Mouse (Mus musculus): ENCODE data around the gene Cbr2. TPM values are rescaled to one million over a fixed set of nuclear protein-coding genes. Genes with fewer than 3 reads are reported as not detected.

Gene Cbr2
- polyA plus RNA-seq, 1 experiment from 2014 or later = 1.8 TPM

DNA sequence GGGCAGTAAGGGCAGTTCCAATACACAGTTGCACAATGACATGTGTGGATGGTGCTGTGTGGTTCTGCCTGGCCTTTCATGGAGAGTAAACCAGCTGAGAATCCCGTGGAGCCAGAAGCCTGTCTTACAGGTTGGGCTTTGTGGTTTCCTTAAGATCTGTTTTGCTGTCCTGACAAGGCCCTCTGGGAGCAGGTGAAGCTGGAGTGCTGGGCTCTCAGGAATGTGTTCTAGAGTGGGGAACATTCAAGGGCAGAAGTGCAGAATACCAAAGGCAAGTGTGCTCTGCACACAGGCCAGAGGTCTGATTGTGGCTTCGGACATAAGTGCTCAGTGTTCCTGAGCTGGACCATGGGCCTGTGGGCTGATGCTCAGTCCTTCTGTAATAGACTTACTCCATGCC, 47.3 kb downstream of the Cbr2 start:
- ATAC-seq (replicated peaks; ENCODE audit: low FRiP score) = no peak
- Histone ChIP-seq H3K27me3 (ENCODE audit: control insufficient read depth, insufficient read depth, low read length) (no peaks in the 10 kb centered on the region), H3K9me3 (ENCODE audit: control insufficient read depth, low read length) (no peaks in the 10 kb centered on the region), H3K36me3 (ENCODE audit: control insufficient read depth, insufficient read depth, low read length) (peaks cover 3% of the 10 kb centered on the region; the same call in 1 of the 2 replicates), H3K4me3 (ENCODE audit: low read depth, low read length) (no peak overlapping the region), H3K4me1 (replicated peaks; ENCODE audit: control insufficient read depth, insufficient read depth, low read length) (0 out of 2 replicates have a peak, but pooled peaks cover 2% of the 10 kb centered on the region), H3K4me2 (ENCODE audit: low read depth, low read length, severe bottlenecking) (no peak overlapping the region), H3K27ac (ENCODE audit: low read depth, low read length) (no peak overlapping the region), H3K9ac (ENCODE audit: low read length) (no peak overlapping the region)
- 89% methylated on average over 2 of the region's 2 CpGs for WGBS
- DNase-seq (ENCODE audit: low spot score) = no peak

DNA sequence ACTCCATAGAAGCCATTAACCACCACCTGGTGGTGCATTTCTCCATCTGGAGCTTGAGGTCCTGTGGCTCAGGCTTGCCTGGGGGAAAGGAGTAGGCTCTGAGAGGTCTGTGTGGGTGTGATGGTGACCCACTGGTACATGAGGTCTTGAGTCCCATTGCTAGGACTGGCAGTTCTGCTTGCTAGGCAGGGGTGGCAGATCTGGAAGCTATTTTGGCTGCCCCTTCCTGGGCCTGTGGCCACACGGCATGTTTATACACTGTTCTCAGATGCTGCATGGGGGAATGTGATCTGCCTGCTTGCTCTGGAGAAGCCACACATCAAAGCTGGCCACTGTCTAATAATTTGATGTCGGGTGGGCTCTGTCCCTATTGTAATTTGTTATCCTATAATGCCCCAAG, 47.8 kb downstream of the Cbr2 start:
- H3K4me1 ChIP-seq (replicated peaks; ENCODE audit: control insufficient read depth, insufficient read depth, low read length) = 0 out of 2 replicates have a peak, but pooled peaks cover 2% of the 10 kb centered on the region
- no peak for DNase-seq (ENCODE audit: low spot score)
- no peak overlapping the region for H3K27ac ChIP-seq (ENCODE audit: low read depth, low read length)
- ATAC-seq (replicated peaks; ENCODE audit: low FRiP score) = no peak
- H3K36me3 ChIP-seq (ENCODE audit: control insufficient read depth, insufficient read depth, low read length) = peaks cover 3% of the 10 kb centered on the region; the same call in 1 of the 2 replicates
- no peaks in the 10 kb centered on the region for H3K9me3 ChIP-seq (ENCODE audit: control insufficient read depth, low read length)
- H3K4me3 ChIP-seq (ENCODE audit: low read depth, low read length) = no peak overlapping the region
- WGBS = 78% methylated on average over 2 of the region's 2 CpGs
- no peak overlapping the region for H3K4me2 ChIP-seq (ENCODE audit: low read depth, low read length, severe bottlenecking)
- H3K9ac ChIP-seq (ENCODE audit: low read length) = no peak overlapping the region
- H3K27me3 ChIP-seq (ENCODE audit: control insufficient read depth, insufficient read depth, low read length) = no peaks in the 10 kb centered on the region

DNA sequence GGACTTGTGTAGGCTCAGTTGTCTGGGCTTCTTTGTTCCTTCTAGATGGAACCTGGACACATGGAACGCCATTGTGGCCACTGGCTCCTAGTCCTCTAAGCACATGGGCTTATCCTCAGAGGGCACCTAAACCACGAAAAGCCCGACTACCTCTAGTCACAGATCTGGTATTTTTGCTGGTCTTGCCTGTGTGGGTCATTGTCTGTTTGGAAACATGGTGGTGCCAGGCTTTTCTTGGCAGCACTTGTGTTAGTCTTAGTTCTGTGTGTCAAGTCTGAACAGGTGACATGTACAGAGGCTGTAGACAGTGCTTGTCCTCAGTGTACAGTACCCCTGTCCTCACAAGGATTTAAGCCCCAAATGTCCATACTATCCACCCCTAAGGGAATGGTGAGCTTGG, 48.4 kb downstream of the Cbr2 start:
- Histone ChIP-seq H3K9ac (ENCODE audit: low read length) (no peak overlapping the region), H3K4me3 (ENCODE audit: low read depth, low read length) (no peak overlapping the region), H3K4me2 (ENCODE audit: low read depth, low read length, severe bottlenecking) (no peak overlapping the region), H3K27me3 (ENCODE audit: control insufficient read depth, insufficient read depth, low read length) (no peaks in the 10 kb centered on the region), H3K4me1 (replicated peaks; ENCODE audit: control insufficient read depth, insufficient read depth, low read length) (0 out of 2 replicates have a peak, but pooled peaks cover 2% of the 10 kb centered on the region), H3K27ac (ENCODE audit: low read depth, low read length) (no peak overlapping the region), H3K36me3 (ENCODE audit: control insufficient read depth, insufficient read depth, low read length) (peaks cover 4% of the 10 kb centered on the region; the same call in 1 of the 2 replicates), H3K9me3 (ENCODE audit: control insufficient read depth, low read length) (no peaks in the 10 kb centered on the region)
- ATAC-seq (replicated peaks; ENCODE audit: low FRiP score) = no peak
- no peak for DNase-seq (ENCODE audit: low spot score)
- WGBS = 93% methylated on average over 3 of the region's 3 CpGs

DNA sequence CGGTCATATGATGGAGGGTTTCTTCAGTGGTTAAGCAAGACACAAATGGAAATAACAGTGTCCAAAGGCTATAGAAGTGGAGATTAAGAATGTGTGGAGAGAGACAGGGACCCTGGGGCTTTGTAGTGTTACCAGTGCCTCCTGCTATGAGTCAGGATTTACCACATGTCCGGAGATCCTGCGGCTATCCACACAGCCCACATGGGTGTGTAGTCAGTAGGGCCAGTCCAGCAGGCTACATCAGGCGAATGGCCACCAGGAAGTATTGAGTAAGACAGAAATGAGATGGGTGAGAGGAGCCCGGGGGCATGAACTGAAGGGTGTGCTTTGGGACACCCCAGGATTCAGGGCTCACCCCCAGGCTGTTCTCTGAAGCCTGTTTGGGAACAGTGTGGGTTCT, 49.2 kb downstream of the Cbr2 start:
- ATAC-seq (replicated peaks; ENCODE audit: low FRiP score) (no peak), DNase-seq (ENCODE audit: low spot score) (no peak)
- H3K9me3 ChIP-seq (ENCODE audit: control insufficient read depth, low read length) = no peaks in the 10 kb centered on the region
- no peak overlapping the region for H3K9ac ChIP-seq (ENCODE audit: low read length)
- no peaks in the 10 kb centered on the region for H3K27me3 ChIP-seq (ENCODE audit: control insufficient read depth, insufficient read depth, low read length)
- H3K27ac ChIP-seq (ENCODE audit: low read depth, low read length) = no peak overlapping the region
- peaks cover 7% of the 10 kb centered on the region; the same call in 1 of the 2 replicates for H3K36me3 ChIP-seq (ENCODE audit: control insufficient read depth, insufficient read depth, low read length)
- 92% methylated on average over 5 of the region's 5 CpGs for WGBS
- H3K4me1 ChIP-seq (replicated peaks; ENCODE audit: control insufficient read depth, insufficient read depth, low read length) = 0 out of 2 replicates have a peak, but pooled peaks cover 2% of the 10 kb centered on the region
- H3K4me3 ChIP-seq (ENCODE audit: low read depth, low read length) = no peak overlapping the region
- no peak overlapping the region for H3K4me2 ChIP-seq (ENCODE audit: low read depth, low read length, severe bottlenecking)

DNA sequence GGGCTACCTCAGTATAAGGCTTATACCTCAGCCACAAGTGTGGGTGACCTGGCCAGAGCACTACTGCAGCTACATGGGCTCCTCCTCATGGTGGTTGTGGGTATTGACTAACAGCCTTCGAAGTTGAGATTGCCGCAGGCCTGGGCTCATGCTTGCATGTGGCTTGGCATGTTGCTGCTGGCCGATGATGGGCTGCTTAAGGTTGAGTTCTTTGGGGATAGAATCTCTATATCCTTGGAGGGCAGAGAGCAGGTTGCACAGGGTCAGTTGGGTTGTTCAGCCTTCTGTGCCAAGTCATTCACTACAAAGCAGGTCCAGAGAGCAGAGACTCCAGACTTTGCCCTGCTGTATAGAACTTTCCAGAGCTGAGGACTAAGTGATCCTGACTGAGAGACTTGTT, 52.0 kb downstream of the Cbr2 start:
- no peaks in the 10 kb centered on the region for H3K9me3 ChIP-seq (ENCODE audit: control insufficient read depth, low read length)
- no peak overlapping the region for H3K4me2 ChIP-seq (ENCODE audit: low read depth, low read length, severe bottlenecking)
- H3K27me3 ChIP-seq (ENCODE audit: control insufficient read depth, insufficient read depth, low read length) = no peaks in the 10 kb centered on the region
- DNase-seq (ENCODE audit: low spot score) (no peak), ATAC-seq (replicated peaks; ENCODE audit: low FRiP score) (no peak)
- H3K27ac ChIP-seq (ENCODE audit: low read depth, low read length) = no peak overlapping the region
- H3K4me3 ChIP-seq (ENCODE audit: low read depth, low read length) = no peak overlapping the region
- H3K9ac ChIP-seq (ENCODE audit: low read length) = no peak overlapping the region
- peaks cover 7% of the 10 kb centered on the region; the same call in 1 of the 2 replicates for H3K36me3 ChIP-seq (ENCODE audit: control insufficient read depth, insufficient read depth, low read length)
- H3K4me1 ChIP-seq (replicated peaks; ENCODE audit: control insufficient read depth, insufficient read depth, low read length) = no peaks in the 10 kb centered on the region
- 75% methylated on average over 3 of the region's 3 CpGs for WGBS

Other genes with a start within 250 kb of the Cbr2 start
- gene Mrpl12, start 247.5 kb downstream of the Cbr2 start, polyA plus RNA-seq (2014; fragmentation: Nextera tagmentation; extraction: Ambion mirVana) = 152 and 160 TPM in 2 replicates
- gene Slc25a10, start 240.3 kb downstream of the Cbr2 start, polyA plus RNA-seq (2014; fragmentation: Nextera tagmentation; extraction: Ambion mirVana) = 50.9 and 57.5 TPM in 2 replicates
- 0.35 TPM in 1 of 2 replicates, not detected in the other for gene Gcgr, start 201.4 kb downstream of the Cbr2 start, polyA plus RNA-seq (2014; fragmentation: Nextera tagmentation; extraction: Ambion mirVana)
- 213 and 247 TPM in 2 replicates for gene Mcrip1, start 182.4 kb downstream of the Cbr2 start, polyA plus RNA-seq (2014; fragmentation: Nextera tagmentation; extraction: Ambion mirVana)
- gene Ppp1r27, start 181.0 kb downstream of the Cbr2 start, polyA plus RNA-seq (2014; fragmentation: Nextera tagmentation; extraction: Ambion mirVana) = not detected in 2 replicates
- gene P4hb, start 158.9 kb downstream of the Cbr2 start, polyA plus RNA-seq (2014; fragmentation: Nextera tagmentation; extraction: Ambion mirVana) = 439 and 476 TPM in 2 replicates
- 621 and 667 TPM in 2 replicates for gene Arhgdia, start 150.5 kb downstream of the Cbr2 start, polyA plus RNA-seq (2014; fragmentation: Nextera tagmentation; extraction: Ambion mirVana)
- 808 and 816 TPM in 2 replicates for gene Alyref, start 133.7 kb downstream of the Cbr2 start, polyA plus RNA-seq (2014; fragmentation: Nextera tagmentation; extraction: Ambion mirVana)
- gene Anapc11, start 133.7 kb downstream of the Cbr2 start, polyA plus RNA-seq (2014; fragmentation: Nextera tagmentation; extraction: Ambion mirVana) = 200 and 217 TPM in 2 replicates
- not detected in 2 replicates for gene Npb, start 123.6 kb downstream of the Cbr2 start, polyA plus RNA-seq (2014; fragmentation: Nextera tagmentation; extraction: Ambion mirVana)
- 126 and 134 TPM in 2 replicates for gene Pcyt2, start 114.2 kb downstream of the Cbr2 start, polyA plus RNA-seq (2014; fragmentation: Nextera tagmentation; extraction: Ambion mirVana)
- gene Sirt7, start 106.9 kb downstream of the Cbr2 start, polyA plus RNA-seq (2014; fragmentation: Nextera tagmentation; extraction: Ambion mirVana) = 37.8 and 41.1 TPM in 2 replicates
- gene Mafg, start 98.5 kb downstream of the Cbr2 start, polyA plus RNA-seq (2014; fragmentation: Nextera tagmentation; extraction: Ambion mirVana) = 25.5 and 26.4 TPM in 2 replicates
- 33.7 and 36.9 TPM in 2 replicates for gene Pycr1, start 88.3 kb downstream of the Cbr2 start, polyA plus RNA-seq (2014; fragmentation: Nextera tagmentation; extraction: Ambion mirVana)
- 0.51 TPM in 1 of 2 replicates, not detected in the other for gene Myadml2, start 84.0 kb downstream of the Cbr2 start, polyA plus RNA-seq (2014; fragmentation: Nextera tagmentation; extraction: Ambion mirVana)
- gene Notum, start 70.9 kb downstream of the Cbr2 start, polyA plus RNA-seq (2014; fragmentation: Nextera tagmentation; extraction: Ambion mirVana) = 0.61 and 1.3 TPM in 2 replicates
- 129 and 133 TPM in 2 replicates for gene Aspscr1, start 59.1 kb downstream of the Cbr2 start, polyA plus RNA-seq (2014; fragmentation: Nextera tagmentation; extraction: Ambion mirVana)
- gene Cenpx, start 18.4 kb downstream of the Cbr2 start, polyA plus RNA-seq (2014; fragmentation: Nextera tagmentation; extraction: Ambion mirVana) = 121 and 130 TPM in 2 replicates
- 53.3 and 54.4 TPM in 2 replicates for gene Lrrc45, start 18.2 kb downstream of the Cbr2 start, polyA plus RNA-seq (2014; fragmentation: Nextera tagmentation; extraction: Ambion mirVana)
- gene Rac3, start 10.6 kb downstream of the Cbr2 start, polyA plus RNA-seq (2014; fragmentation: Nextera tagmentation; extraction: Ambion mirVana) = 7.5 and 10.6 TPM in 2 replicates
- 10.8 and 11.8 TPM in 2 replicates for gene Dcxr, start 4.8 kb downstream of the Cbr2 start, polyA plus RNA-seq (2014; fragmentation: Nextera tagmentation; extraction: Ambion mirVana)
- 7.6 and 8.3 TPM in 2 replicates for gene Hmga1b, start 30.7 kb upstream of the Cbr2 start, polyA plus RNA-seq (2014; fragmentation: Nextera tagmentation; extraction: Ambion mirVana)
- 45.4 and 48.3 TPM in 2 replicates for gene Rfng, start 52.1 kb upstream of the Cbr2 start, polyA plus RNA-seq (2014; fragmentation: Nextera tagmentation; extraction: Ambion mirVana)
- gene Gps1, start 52.2 kb upstream of the Cbr2 start, polyA plus RNA-seq (2014; fragmentation: Nextera tagmentation; extraction: Ambion mirVana) = 271 and 304 TPM in 2 replicates
- 71.7 and 80.3 TPM in 2 replicates for gene Dus1l, start 64.3 kb upstream of the Cbr2 start, polyA plus RNA-seq (2014; fragmentation: Nextera tagmentation; extraction: Ambion mirVana)
- 139 and 140 TPM in 2 replicates for gene Fasn, start 92.4 kb upstream of the Cbr2 start, polyA plus RNA-seq (2014; fragmentation: Nextera tagmentation; extraction: Ambion mirVana)
- gene Ccdc57, start 200.8 kb upstream of the Cbr2 start, polyA plus RNA-seq (2014; fragmentation: Nextera tagmentation; extraction: Ambion mirVana) = 6.1 and 7.7 TPM in 2 replicates
- gene Slc16a3, start 216.4 kb upstream of the Cbr2 start, polyA plus RNA-seq (2014; fragmentation: Nextera tagmentation; extraction: Ambion mirVana) = 55.5 and 62.1 TPM in 2 replicates

All from forebrain, embryonic 11.5 days (tissue).